Mouse (Mus musculus) T-cell, adult 2 months (primary cell): Measurements from ENCODE around the gene Nf1.

ENCODE experiments used
- DNase-seq: peaks from one replicate; pipeline ENCODE4 v3.0.0; 2022; ENCODE audit warnings: low spot score

The Nf1 gene

GRCm38 (mm10) chr11:79329585-79329984 is 9.9 kb upstream of the Nf1 start:
- DNase-seq = no peak

DNA sequence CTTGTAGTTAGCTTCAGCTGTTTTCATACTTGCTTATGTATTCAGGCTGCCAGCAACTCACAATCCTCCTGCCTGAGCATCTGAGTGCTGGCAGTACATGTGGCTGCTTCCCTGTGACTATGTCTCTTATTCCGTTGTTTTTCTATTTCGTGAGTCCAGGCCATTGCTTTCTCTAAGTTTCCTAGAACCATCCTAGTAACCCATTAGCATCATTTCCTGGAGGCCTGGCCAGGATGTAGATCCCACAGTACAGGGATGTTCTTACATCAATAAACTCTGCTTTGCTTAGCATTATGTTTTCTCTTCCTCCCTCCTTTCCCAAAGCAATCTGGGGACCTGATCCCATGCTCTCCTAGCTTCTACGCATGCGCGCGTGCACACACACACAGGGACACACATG is 4.4 kb upstream of the Nf1 start:
- no peak for DNase-seq

DNA sequence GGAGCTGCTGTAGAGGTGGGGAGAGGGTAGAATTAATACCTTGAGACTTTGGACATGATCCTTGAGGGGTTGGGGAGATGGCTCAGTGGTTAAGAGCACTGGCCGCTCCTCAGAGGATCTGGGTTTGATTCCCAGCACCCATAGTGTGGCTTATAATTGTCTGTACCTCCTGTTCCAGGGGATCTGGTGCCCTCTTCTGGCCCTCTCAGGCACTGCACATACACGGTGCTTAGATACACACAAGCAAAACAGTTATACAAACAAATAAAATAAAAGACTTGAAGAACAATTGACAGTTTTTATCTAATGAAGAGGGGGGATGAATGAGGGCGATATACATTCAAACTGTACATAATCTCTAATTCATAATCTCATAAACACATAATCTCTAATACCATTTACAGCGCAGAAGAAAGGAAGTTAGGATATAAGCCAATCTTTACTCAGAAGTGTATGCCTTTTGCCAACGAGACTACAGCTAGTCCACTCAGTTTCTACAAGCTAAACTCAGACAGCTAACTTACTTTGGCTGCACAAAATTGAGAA is 2.7 kb upstream of the Nf1 start:
- peak; percentile 27 for DNase-seq

- no peak for DNase-seq
These were observed 872 bp upstream of the Nf1 start for GRCm38 (mm10) chr11:79338621-79339020.

DNA sequence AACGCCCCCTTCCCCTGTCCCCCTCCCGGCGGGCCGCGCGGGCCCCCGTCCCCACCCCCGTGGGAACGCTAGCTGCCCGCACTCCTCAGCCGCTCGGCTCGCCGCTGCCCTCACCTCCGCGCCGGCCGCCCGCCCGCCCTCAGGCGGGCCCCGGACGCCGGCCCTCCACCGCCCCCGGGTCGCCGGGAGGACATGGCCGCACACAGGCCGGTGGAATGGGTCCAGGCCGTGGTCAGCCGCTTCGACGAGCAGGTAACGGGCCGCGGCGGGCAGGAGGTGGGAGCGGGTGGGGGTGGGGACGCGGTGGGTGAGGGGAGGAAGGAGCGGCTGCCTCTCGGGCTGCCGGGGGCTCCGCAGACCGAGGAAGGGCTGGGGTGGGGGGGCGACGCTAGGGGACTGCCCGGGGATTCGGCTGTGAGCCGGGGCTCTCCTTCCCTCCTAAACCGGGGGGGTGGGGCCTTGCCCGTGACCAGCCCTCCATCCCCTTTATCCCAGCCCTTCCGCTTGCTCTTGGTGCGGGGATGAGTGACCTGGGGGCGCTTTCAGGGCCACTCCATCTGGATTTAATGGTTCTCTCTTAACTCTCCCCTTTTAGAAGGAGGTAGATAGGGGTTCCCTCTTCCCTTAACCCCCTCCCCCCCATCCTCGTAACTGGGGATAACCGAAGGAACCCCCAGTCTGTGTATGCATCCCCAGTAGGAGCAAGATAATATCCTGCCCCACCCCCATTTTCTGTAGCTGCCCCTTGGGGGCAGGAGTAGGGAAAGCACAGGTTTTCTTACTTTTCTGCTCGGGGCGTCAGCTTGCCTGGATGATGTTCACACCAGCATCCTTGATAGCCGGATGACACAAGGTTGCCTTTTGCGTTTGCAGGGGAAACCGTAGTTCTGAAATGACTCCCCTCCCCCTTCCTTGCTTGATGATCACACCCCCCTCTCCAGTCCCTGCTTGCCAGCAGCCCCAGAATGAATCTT is 602 bp downstream of the Nf1 start:
- DNase-seq = peak; percentile 35

DNA sequence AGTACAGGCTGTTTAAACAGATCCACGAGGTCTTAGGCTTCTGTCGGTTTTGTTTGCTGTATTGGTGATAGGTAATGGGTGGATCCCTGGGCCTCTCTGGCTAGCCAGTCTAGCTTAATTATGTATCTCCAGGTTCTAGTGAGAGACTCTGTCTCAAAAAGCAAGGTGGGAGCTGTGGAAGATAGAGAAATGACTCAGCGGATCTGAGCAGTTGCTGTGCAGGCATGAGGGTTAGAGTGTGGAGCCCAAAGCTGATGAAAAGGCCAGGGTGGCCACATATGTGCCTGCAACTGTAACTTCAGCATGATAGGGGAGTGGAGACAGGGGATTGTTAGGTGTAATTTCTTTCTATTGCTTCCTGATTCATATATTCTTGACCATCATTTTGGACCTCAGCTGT is 17.5 kb downstream of the Nf1 start:
- no peak for DNase-seq

DNA sequence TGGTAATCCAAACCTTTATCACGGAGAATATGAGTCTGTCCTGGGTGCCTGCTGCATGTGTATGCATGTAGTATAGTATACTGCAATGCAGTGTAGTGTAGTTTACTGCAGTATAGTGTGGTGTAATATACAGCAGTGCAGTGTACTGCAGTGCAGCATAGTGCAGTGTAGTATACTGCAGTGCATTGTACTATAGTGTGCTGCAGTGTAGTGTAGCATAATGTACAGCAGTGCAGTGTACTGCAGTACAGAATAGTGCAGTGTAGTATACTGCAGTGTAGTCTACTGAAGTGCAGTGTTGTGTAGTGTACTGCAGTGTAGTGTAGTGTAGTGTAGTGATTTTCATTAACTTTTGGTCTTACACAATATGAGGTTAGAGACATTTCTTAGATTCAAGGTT is 17.9 kb downstream of the Nf1 start:
- DNase-seq = no peak

GRCm38 (mm10) chr11:79364956-79365355 is 25.5 kb downstream of the Nf1 start:
- no peak for DNase-seq

- DNase-seq = peak; percentile 57
These were observed 26.8 kb downstream of the Nf1 start for GRCm38 (mm10) chr11:79366284-79366683.

DNA sequence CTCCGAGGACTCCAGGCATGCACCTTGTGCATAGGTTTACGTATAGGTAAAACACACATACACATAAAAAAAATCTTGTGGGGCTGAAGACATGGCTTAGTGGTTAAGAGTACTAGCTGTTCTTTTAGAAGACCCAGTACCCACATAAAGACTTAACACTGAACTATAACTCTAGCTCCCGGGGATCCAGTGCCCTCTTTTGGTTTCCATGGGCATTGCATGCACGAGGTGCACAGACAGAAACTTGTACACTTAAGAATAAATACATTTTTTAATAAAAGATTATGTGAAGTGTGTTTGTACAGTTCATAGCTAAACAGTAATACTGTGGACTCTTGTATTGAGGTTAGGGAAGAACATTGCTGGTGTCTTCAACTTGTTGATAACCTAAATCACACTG is 33.5 kb downstream of the Nf1 start:
- DNase-seq = no peak

DNA sequence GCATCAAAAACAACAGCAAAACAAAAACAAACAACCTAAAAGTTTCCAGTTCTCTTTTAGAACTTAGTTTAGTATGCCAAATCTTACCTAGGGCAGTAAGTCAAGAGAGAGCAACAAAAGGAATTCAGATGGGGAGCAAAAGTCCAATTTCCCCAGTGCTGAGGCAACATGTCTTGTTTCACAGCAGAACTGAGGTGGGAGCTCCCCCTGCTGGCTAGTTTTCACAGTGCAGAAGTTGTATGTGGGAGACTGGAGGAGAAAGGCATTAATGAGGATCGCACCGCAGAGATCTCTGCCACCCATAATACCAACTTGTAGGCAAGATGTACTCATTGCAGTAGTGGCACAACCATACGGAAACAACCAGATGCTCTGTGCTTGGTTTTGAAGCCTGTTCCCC is 58.8 kb downstream of the Nf1 start:
- DNase-seq = peak; percentile 74

- no peak for DNase-seq
These were observed 64.3 kb downstream of the Nf1 start for GRCm38 (mm10) chr11:79403625-79404319.

GRCm38 (mm10) chr11:79413761-79414513 is 74.4 kb downstream of the Nf1 start:
- no peak for DNase-seq

DNA sequence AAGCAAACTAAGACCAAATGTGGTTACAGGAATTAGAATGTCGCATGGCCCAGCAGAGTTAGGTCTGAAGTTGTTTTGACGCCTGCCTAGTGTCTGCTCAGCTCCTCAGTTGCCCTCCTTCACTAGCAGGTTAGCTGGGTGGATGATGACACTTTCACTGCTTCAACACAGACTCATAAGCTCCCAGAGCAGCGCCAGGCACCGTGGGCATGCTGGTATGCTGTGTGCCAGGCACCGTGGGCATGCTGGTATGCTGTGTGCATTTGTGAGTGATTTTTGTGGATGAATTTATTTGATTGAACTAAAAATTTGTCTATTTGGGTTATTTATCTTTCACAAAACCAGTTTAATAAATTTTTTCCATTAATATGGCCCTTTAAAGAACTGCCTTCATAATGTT is 83.0 kb downstream of the Nf1 start:
- no peak for DNase-seq

DNA sequence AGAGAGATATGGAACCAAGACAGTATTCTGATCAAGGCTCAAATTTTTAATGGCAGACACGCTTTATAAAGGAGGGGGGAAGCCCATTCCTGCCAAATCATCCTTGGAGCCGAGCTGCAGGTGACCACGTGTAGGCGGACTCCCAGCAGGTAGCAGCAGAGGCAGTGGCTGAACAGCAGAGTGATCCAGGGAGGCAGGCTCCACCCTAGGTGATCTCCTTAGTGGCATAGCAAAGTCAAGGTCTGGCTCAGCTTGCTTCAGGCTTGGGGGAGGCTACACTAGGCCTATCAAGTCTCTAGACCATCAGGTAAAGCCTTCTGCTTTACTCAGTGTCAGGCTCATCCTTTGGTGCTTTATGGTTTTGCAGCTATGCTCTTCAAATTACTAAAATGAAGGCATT is 87.1 kb downstream of the Nf1 start:
- no peak for DNase-seq

- DNase-seq = peak; percentile 32
These were observed 88.1 kb downstream of the Nf1 start for GRCm38 (mm10) chr11:79427638-79428037.

DNA sequence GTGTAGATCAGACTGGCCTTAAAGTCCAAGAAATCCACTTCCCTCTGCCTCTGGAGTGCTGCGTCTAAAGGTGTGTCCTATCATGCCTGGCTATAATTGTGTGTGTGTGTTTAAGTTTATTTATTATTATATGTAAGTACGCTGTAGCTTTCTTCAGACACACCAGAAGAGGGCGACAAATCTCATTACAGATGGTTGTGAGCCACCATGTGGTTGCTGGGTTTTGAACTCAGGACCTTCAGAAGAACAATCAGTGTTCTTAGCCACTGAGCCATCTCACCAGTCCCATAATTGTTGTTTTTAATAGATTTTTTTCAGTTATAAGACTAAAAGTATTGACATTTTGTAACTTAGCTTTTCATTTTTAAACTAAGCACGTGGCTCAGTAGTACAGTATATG is 95.8 kb downstream of the Nf1 start:
- DNase-seq = no peak

DNA sequence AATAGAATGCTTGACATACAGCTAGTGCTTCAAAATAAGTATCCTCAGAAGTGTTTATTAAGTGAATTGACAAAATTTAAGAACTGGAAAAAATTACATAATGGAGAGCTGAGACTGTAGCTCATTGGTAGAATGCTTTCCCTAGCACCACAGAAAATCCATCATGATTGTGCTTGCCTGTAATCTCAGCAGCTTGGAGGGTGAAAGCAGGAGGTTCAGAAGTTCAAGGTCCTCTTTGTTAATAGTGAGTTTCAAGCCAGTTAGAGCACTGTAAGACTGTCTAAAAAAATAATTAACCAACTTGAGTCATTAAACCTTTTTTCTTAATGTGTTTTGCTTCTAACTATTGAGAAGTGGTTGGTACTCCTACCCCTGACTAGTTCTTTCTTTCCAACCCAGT is 108.9 kb downstream of the Nf1 start:
- DNase-seq = no peak

GRCm38 (mm10) chr11:79452966-79453365 is 113.5 kb downstream of the Nf1 start:
- no peak for DNase-seq

DNA sequence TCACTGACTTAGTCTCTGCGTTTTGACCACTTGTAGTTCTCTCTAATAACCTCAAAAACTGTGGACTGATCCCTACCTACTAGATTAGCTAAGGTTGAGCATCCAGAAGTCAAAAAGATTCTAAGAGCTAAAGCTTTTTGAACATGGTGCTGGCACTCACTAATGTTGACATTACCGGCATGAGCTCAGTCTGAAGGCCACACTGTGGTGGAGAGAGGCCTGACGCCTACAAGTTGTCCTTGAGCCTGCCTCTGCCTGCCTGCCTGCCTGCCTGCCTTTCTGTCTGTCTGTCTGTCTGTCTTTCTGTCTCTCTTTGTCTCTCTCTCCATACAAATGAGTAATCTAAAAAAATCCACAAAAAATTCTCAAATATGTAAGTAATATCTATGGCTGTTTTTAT is 118.4 kb downstream of the Nf1 start:
- no peak for DNase-seq

- DNase-seq = no peak
These were observed 120.4 kb downstream of the Nf1 start for GRCm38 (mm10) chr11:79459846-79460245.

- DNase-seq = peak; percentile 77
These were observed 121.4 kb downstream of the Nf1 start for GRCm38 (mm10) chr11:79460756-79461450.
